Mouse (Mus musculus) erythroblast, adult 5-6 weeks (primary cell): Measurements from ENCODE around the gene Snx1. TPM values are rescaled to one million over a fixed set of nuclear protein-coding genes. Genes with fewer than 3 reads are reported as not detected.
A peak's percentile ranks its signal among the peaks of the same experiment; 100 is the strongest.

Source experiments
- ATAC-seq: replicated peaks from 2 replicates; pipeline ENCODE4 v1.8.0; 2016; ENCODE audit warnings: moderate number of reproducible peaks, mild to moderate bottlenecking, moderate TSS enrichment, inconsistent platforms; ENCODE audit not compliant: poor library complexity, low FRiP score, severe bottlenecking
- total RNA-seq, 2 experiments: library from RNA; stranded (forward) in 1 of 2; stranded (reverse) in 1 of 2; fragments of 150-400 nt in 1 of 2; fragments of 200-764, 138-1000 nt in 1 of 2; gene quantifications; 2 replicates each; pipeline versions ENCODE4 v1.2.3 to v1.2.4; 2015 to 2017; ENCODE audit warnings: low replicate concordance in 2 of 2

The Snx1 gene
- total RNA-seq (2015; ENCODE audit: low replicate concordance), result 11.1 and 33.4 TPM in 2 replicates
- total RNA-seq (2017; ENCODE audit: low replicate concordance), result 44.0 and 54.1 TPM in 2 replicates

DNA sequence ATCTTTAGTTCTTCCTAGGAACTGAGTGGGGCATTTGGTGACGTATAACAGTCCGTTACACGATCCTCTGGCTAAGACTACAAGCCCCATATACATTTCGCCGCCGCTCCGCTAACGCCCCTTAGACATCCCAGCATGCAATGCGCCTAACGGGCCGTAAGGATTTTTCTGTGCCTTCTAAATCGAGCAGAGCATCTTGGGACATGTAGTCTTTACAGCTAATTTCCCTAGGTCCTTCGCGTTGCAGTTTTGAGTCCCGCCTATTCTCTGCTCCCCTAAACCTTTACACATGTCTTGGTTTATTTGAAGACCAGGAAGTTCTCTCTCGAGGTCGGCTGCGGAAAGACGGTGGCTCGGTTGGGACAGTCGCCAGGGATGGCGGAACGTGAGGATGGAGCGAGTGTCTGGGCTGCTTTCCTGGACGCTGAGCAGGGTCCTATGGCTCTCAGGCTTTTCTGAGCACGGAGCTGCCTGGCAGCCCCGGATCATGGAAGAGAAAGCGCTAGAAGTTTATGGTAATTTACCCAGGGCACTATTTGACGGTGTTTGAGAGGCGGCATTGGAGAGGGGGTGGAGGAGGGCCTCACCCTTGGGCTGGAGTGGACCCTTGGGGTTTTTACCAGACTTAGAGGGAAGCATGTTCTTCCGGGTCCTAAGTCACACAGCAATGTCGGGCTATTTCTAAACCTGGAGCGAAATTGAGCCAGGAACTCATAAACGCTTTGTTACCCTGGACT is at the start of gene Snx1, which contains the start of gene Ciao2a:
Snx1 (minus strand) TSS at position 132 of the 737 bp plus-strand sequence.
Ciao2a (plus strand) TSS at position 156 of the 737 bp plus-strand sequence.
- ATAC-seq, result peak; percentile 79

DNA sequence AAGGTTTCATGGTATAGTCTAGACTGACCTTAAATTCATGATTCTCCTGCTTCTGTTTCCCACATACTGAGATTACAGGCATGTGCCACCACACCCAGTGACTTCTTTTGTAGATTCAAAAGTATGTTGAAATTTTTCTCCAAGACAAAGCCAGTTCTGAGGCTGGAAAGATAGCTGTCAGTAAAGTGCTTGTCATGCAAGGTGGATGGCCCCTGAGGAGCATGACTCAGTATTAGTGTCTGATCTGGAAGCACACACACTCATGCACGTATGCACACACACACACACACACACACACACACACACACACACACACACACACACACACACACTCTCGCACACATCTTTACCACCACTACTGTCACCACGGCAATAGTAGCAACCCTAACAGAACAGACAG is 48.6 kb upstream of the Snx1 start:
- no peak for ATAC-seq

DNA sequence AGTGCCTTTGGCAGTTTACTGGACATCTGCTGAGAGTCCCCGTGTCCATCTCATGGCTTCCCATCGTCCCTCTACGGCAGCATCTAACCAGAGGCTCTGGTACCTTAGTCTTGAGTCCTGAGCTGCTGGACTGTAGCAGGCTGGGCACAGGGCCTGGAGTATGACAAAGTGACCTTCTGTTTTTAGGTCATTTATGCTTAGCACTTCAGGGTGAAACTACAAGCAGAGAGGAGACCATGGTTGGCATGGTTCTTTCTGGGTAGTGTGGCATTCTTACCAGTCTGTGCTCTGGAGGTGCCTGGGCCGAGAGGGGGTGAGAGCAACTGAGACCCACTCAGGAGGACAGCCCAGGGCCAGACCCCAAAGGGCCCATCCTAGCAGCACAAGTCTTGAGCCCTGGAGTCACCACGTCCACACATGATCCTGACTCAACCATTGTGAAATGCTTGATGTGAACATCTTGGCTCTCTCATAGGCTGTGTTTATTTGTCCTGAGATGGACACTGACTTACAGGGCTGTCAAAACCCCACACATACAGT is 47.0 kb upstream of the Snx1 start:
- no peak for ATAC-seq

DNA sequence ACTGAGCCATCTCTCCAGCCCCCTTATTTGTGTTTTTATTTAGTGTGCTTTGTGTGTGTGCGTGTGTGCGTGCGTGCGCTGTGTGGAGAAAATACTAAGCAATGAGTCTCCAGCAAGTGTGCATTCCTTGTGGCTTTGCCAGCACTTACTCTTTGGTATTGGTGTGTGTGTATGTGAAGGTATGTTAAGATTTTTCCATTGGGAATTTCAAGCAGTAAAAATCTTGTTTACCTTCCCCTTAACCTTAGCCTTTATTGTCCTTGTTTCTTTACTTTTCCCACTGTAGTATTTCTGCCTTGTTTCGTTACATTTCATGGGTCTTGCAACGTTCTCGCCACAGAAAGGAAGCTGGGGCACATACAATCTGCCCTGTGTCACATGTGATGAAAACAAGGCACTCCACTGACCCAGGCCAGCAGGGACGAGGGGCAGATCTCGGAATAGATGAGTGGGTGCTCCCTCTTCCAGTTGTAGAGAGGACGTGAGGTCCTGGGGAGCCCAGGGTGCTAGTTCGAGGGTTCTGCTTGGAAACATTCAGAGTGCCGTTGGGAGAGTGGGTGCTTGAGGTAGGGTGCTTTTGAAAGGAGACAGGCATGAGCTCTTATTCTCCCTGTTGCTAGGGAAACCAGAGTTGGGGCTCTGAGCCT is 45.0 kb upstream of the Snx1 start:
- no peak for ATAC-seq

DNA sequence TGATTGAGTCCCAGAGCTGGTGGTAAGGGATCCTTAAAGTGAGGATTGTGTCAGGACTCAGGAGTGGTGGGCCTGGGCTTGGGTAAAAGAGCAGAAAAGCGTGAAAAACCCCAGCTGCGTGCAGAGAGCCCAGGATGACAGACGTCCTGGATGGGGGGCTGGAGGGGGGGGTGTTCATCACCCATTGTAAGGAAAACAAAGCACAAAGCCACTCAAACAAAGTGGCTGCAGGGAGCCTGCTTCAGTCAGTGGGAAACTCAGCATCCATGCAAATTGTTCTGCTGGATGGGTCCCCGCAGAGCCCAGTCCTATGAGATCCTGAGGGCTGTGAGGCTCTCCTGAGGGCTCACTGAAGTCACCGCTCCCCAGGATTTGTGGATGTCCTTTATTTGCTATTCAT is 44.1 kb upstream of the Snx1 start:
- ATAC-seq, result no peak

DNA sequence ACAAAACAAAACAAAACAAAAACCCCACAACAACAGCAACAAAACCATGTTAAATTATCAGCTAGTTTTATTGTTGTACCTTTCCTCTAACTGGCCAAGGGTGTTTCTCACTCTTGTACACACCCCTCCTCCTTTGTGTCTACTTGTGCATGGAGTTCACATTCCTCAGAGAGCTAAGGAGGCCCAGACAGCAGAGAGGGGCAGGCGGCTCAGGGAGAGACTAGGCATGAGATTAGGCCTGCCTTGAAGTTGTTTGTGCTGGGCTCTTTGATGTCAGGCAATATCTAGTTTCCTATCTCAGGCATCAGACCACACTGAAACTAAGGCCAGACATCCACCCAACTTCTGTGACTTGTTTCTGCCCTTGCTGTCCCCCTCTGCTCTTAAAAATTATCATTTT is 41.8 kb upstream of the Snx1 start:
- ATAC-seq, result no peak

DNA sequence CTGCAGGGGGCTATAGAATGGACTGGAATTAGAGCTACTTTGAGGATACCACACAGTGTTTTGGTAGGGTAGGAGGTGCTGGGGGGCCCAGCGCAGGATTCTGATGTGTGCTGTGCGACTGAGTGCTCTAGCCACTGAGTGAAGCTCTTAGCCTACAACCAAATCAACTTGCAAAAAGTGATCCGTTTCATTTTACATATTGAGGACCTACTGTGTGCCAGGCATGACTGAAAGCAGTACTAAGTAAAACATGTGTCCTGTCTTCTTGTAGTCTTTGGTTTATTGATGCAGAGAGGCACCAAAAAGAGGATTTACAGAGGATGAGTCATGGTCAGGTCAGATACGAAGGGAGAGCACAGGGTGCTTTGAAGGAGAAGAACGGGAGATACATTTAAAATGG is 40.8 kb upstream of the Snx1 start:
- no peak for ATAC-seq

DNA sequence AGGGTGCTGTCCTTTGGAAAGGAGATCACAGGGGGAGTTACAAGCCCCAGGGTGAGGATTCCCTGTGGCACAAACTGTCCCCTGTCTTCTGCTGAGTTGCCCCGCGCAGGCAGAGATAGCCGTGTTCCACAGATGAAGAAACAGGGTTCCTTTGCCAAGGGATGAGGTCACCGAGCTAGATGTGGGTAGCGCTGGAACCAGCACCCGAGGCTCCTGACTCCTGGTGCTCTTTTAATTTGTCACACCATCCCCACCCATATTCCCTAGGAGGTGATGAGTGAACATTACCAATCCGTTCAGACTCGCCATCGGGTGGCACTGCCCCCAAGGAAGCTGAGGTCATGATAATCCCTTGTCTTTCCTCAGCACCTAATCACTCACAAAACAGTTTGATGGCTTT is 36.6 kb upstream of the Snx1 start:
- ATAC-seq, result no peak

DNA sequence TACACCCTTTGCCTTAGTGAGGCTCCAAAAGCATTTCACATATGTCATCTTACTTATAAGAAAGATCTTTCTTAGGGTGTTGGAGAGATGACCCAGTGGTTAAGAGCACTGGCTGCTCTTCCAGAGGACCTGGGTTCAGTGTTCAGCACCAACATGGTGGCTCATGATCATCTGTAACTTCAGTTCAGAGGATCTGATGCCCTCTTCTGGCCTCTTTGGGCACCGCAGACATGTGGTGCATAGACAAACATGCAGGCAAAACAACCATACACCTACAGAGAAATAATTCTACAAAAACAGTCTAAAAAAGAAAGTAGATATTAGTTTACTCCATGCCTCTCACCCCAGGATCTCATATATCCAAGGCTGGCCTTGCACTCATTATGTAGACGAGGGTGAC is 33.8 kb upstream of the Snx1 start:
- ATAC-seq, result no peak

DNA sequence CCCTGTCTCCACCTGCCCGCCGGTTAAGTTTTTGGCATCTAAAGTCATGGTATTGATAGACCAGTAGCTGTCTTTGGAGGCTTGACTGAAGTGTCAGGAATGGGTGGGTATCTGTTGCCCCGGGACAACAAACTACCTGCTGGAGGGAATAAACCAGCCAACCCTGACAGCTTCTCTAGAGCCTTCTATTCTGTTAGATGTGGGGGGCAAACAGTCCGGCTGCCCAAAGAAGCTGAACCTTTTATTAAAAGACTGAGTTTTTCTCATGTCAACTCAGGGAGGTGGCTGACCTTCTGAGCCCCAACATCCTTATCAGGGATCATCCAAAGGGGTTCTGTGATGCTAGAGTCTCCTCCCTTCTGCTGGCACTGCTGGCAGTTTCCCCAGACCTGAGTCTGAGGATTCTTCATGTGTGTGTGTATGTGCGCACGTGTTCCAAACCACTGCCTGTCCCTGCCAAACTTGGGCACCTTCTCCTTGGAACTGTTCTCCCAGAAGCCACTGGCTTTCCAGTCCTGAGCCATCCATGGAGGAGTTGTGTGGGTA is 32.6 kb upstream of the Snx1 start:
- ATAC-seq, result peak; percentile 85

DNA sequence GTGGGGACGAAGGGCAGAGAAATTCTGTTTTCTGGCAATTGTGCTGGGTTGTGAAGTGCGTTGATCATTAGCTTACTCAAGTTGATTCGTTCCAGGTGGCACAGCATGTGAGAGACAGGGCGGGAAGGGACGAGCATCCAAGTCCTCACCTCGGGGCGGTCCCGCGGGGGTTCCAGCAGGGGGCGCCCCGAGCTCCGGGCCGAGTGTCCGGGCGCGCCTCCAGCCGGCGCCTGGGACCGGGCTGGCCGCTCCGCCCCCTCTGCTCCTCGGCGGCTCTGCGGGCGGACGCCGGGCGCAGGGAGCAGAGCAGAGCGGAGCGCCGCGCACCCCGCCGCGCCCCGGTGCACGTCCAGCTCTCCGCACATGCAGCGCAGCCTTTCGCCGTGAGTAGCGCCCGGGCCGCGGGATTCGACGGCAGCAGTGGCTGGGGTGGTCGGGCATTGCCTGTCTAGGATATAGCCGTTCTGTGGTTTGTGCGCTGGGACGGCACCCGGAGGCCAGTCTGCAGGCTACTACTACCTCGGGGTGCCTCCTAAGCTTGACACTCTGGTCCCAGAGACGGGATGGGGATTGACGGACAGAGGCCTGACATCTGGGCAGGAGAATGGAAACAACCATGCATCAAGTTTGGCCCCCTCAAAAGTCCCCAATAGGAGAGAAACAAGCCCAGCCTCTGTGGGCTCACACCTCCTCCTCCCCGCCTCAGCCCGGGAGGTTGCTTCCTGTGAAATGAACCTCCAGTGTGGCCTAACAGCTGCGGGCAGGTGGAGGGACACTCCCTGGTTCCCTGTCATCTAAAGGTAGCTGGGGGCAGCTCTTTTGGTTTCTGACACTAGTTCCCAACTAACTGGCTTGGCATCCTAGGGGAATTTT is 31.8 kb upstream of the Snx1 start, which contains the start of gene Dapk2:
Dapk2 (plus strand) TSS at position 266 of the 873 bp plus-strand sequence.
- peak; percentile 58 for ATAC-seq

DNA sequence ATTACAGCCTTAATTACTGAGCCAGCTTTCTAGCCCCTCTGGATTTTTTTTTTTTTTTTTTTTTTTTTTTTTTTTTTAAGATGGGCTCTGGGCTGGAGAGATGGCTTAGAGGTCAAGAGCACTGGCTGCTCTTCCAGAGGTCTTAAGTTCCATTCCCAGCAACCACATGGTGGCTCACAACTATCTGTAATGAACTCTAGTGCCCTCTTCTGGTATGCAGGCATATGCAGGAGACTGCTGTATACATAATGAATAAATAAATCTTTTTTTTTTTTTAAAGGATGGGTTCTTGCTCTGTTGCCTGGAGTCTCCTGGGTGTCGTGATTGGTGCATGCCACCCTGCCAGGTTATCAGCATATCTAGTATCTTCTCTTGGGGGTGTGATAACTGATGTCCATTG is 29.1 kb upstream of the Snx1 start:
- no peak for ATAC-seq

DNA sequence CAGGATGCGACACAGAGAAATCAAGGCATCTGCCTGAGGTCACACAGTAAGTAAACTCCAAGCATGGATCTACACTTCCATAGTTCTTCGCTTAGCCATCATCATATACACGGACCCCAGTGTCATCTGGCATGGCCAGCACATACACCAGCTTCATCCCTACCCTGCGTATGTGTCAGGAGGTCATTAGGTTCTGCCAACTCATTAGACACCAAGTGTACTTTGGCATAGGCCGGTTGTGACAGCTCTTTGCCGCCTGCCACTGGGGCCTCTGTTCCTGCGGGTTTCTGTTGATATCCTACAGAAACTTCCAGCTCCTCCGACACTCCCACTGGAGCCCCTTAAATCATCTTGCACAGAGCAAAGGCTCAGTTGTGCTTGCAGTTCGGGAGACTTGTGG is 27.6 kb upstream of the Snx1 start:
- no peak for ATAC-seq

DNA sequence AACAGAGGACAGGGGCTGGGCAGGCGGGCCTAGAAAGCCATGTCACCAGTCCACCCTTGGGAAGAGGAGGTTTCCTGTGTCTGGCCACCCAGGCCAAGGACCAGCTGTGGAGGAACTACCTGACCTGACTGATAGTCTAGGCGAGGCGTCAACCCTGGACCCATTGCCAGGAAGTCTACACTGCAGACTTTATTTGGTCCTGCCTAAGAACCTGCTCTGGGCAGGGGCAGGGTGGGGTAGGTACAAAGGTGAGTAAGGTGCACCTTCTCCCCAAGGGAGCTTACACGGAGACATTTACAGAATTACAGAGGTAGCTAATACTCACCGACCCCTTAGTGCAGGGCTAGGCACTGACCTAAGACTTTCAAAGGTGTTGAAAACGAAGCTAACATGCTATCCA is 27.2 kb upstream of the Snx1 start:
- no peak for ATAC-seq

DNA sequence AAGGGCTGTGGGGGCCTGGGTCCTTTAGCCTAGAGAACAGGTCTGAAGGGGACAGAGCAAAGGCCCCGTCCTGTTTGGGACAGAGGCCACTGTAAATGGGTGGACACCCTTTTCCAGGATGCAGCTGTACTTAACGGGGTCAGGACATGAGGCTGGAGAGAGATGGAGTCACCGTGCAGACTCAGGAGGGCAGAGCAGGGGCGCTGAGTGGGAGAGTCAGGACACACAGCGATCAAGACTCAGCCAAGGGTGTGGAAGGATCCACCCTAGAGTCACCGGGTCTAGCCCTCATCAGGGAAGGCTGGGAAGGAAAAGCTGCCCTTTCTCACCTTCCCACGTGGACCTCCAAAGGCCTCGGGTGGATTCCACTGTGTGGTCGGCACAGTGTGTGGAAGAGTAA is 25.6 kb upstream of the Snx1 start:
- no peak for ATAC-seq

DNA sequence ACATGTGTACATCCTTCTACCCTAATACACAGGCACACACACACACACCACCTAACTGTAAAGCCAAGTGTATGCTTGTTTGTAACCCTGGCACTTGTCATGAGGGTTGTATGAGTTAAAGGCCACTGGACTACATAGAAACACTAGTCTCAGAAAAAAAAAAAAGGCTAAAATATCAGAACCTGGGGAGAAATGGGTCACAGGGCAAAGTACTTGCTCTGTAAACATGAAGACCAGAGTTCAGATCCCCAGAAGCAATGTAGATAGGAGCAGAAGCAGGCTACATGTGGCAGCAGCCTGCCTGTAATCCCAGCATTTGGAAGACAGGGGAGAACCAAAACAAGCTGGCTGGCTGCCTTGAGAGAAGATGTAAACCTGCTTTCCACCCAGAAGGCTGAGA is 19.8 kb upstream of the Snx1 start:
- no peak for ATAC-seq

DNA sequence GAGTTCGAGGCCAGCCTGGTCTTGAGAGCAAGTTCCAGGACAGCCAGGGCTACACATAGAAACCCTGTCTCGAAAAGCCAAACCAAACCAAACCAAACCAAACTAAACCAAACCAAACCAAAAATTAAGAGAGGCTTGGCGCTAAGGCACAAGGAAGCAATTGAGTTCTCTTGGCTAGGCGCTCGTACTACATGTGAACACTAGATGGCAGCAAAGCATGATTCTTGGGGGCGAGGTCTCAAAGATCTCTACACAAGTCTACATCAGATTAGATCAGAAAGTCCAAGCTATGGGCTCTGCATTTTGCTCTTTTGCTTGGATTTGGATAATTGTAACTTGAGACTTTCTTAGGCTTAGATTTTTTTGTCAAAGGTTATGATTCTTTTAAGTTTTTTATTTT is 17.9 kb upstream of the Snx1 start:
- ATAC-seq, result peak; percentile 88

DNA sequence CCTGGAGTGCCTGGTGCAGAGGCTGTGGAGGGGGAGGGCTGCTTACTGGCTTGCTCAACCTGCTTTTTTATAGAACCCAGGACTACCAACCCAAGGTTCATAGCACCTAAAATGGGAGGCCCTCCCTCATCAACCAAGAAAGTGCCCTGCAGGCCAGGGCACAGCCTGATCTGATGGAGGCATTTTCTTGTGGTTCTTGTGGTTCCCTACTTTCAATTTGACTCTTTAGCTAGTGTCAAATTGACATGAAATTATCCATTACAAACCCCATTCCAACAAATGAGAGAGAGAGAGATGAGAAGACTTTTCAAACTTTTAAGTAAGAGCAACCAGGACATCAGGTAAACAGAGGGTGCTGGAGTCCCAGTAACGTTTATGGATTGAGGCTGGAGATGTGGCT is 15.9 kb upstream of the Snx1 start:
- ATAC-seq, result no peak

DNA sequence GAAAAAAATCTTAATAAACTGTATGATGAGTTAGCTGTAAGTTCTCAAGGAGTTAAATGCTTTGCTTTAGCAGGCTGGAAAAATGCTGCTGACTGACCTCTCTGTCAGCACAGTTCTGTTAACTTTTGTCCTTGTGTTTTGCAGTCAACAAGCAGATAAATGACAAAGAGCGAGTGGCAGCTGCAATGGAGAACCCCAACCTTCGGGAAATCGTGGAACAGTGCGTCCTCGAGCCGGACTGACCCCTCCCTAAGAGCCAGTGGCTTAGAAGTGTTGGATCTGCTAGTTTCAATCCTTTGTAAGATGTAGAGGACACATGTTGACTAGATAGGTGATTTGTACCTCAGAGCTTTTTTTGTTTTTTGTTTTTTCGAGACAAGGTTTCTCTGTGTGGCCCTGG is 11.8 kb upstream of the Snx1 start:
- no peak for ATAC-seq

DNA sequence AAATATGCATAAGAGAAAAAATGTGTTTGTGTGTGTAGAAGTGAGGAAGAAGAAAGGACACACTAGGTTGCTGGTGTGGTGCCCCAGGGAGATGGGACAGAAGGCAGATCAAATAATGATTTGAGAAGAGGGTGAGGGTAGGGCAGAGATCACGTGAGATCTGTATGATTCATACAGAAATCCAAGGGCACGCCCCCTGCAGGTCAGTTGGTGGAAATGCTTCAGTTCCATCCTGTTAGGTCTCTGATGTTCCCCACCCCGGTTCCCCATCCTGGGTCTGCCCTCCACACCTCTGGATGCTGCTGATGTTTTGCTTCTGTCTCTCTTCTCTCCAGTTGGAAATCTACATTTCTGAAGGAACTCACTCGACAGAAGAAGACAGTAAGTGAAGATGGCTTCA is 9.6 kb upstream of the Snx1 start:
- peak; percentile 79 for ATAC-seq
